Mouse (Mus musculus) lung, embryonic 16.5 days (tissue): ENCODE data around the gene Arid1b. TPM values are rescaled to one million over a fixed set of nuclear protein-coding genes. Genes with fewer than 3 reads are reported as not detected.
A peak's percentile ranks its signal among the peaks of the same experiment; 100 is the strongest.

ENCODE experiments used
- ATAC-seq: fragments of 200-750 bp; cut with Nextera tagmentation; 2 replicates; pipeline ENCODE4 v1.8.0; 2017; ENCODE audit warnings: low read depth, mild to moderate bottlenecking, moderate library complexity
- H3K27ac ChIP-seq: fragments of 300-500 bp; sonication (generic); 2 replicates; pipeline ENCODE4 v1.5.1; 2014; ENCODE audit warnings: mild to moderate bottlenecking, control low read depth, low read length
- H3K27me3 ChIP-seq: fragments of 300-500 bp; sonication (generic); 2 replicates; pipeline ENCODE4 v1.6.1; 2014; ENCODE audit warnings: low read depth, low read length, mixed read lengths; ENCODE audit not compliant: control insufficient read depth, insufficient read depth
- H3K36me3 ChIP-seq: fragments of 300-500 bp; sonication (generic); 2 replicates; pipeline ENCODE4 v1.6.1; 2014; ENCODE audit warnings: low read length; ENCODE audit not compliant: control insufficient read depth, insufficient read depth
- H3K4me1 ChIP-seq: fragments of 300-500 bp; sonication (generic); replicated peaks from 2 replicates; pipeline ENCODE4 v1.6.1; 2014; ENCODE audit warnings: low read length, mixed read lengths; ENCODE audit not compliant: control insufficient read depth, insufficient read depth
- H3K4me2 ChIP-seq: fragments of 300-500 bp; sonication (generic); 2 replicates; pipeline ENCODE4 v1.6.1; 2014; ENCODE audit warnings: low read depth, low read length, control low read depth
- H3K4me3 ChIP-seq: fragments of 300-500 bp; sonication (generic); 2 replicates; pipeline ENCODE4 v1.5.1; 2014; ENCODE audit warnings: mild to moderate bottlenecking, low read length, control low read depth
- H3K9ac ChIP-seq: fragments of 300-500 bp; sonication (generic); 2 replicates; pipeline ENCODE4 v1.6.1; 2014; ENCODE audit warnings: low read length, control low read depth
- H3K9me3 ChIP-seq: fragments of 300-500 bp; sonication (generic); 2 replicates; pipeline ENCODE4 v1.6.1; 2016; ENCODE audit warnings: low read length; ENCODE audit not compliant: control insufficient read depth
- WGBS: fragments of 180-500 bp; shearing (Covaris S2); extraction: QIAGEN DNeasy Blood & Tissue Kit; methylation state at CpG from one replicate; pipeline ENCODE4 v1.1.7; 2014; 5-methylcytosine and 5-hydroxymethylcytosine counted together
- polyA plus RNA-seq: library from polyadenylated mRNA; unstranded; fragments of >200 nt; fragmentation: Nextera tagmentation; extraction: Ambion mirVana; gene quantifications from 2 replicates; pipeline ENCODE4 v1.2.1, GENCODE M21; 2015

Arid1b gene
- polyA plus RNA-seq, 1 experiment from 2014 or later = 10.2 TPM

- Histone ChIP-seq H3K9me3 (no peaks in the 10 kb centered on the region), H3K36me3 (no peaks in the 10 kb centered on the region; the same call in 1 of the 2 replicates), H3K4me1 (peaks cover 51% of the 10 kb centered on the region), H3K4me2 (no peak overlapping the region), H3K27ac (no peak overlapping the region), H3K4me3 (no peak overlapping the region), H3K27me3 (no peaks in the 10 kb centered on the region), H3K9ac (no peak overlapping the region)
- no peak for ATAC-seq
- WGBS = 73% methylated on average over 8 of the region's 8 CpGs
Observed at GRCm38 (mm10) chr17:5101157-5101556, 107.0 kb downstream of the Arid1b start.

GRCm38 (mm10) chr17:5101887-5102286 is 107.8 kb downstream of the Arid1b start:
- Histone ChIP-seq H3K36me3 (no peaks in the 10 kb centered on the region; the same call in 1 of the 2 replicates), H3K9me3 (no peaks in the 10 kb centered on the region), H3K27me3 (no peaks in the 10 kb centered on the region), H3K4me3 (no peak overlapping the region), H3K27ac (peak overlapping the region; percentile 43), H3K4me2 (no peak overlapping the region), H3K4me1 (peaks cover 57% of the 10 kb centered on the region), H3K9ac (no peak overlapping the region)
- ATAC-seq = peak; percentile 78
- 31% methylated on average over 2 of the region's 2 CpGs for WGBS

- H3K4me3 ChIP-seq = no peak overlapping the region
- no peak overlapping the region for H3K9ac ChIP-seq
- no peaks in the 10 kb centered on the region for H3K27me3 ChIP-seq
- no peak overlapping the region for H3K27ac ChIP-seq
- ATAC-seq = no peak
- H3K9me3 ChIP-seq = no peaks in the 10 kb centered on the region
- 60% methylated on average over 6 of the region's 6 CpGs for WGBS
- no peak overlapping the region for H3K4me2 ChIP-seq
- peaks cover 55% of the 10 kb centered on the region for H3K4me1 ChIP-seq
- no peaks in the 10 kb centered on the region; the same call in 1 of the 2 replicates for H3K36me3 ChIP-seq
Observed at GRCm38 (mm10) chr17:5105746-5106145, 111.6 kb downstream of the Arid1b start.

GRCm38 (mm10) chr17:5106263-5107195 is 112.4 kb downstream of the Arid1b start:
- no peak overlapping the region for H3K4me2 ChIP-seq
- 0 out of 2 replicates have a peak overlapping the region, but pooled peaks have one; percentile 1 for H3K27ac ChIP-seq
- ATAC-seq = 0 out of 2 replicates have a peak, but pooled peaks have one; percentile 15
- H3K27me3 ChIP-seq = no peaks in the 10 kb centered on the region
- H3K4me3 ChIP-seq = no peak overlapping the region
- H3K4me1 ChIP-seq = peaks cover 51% of the 10 kb centered on the region
- H3K36me3 ChIP-seq = no peaks in the 10 kb centered on the region
- 65% methylated on average over 11 of the region's 11 CpGs for WGBS
- no peaks in the 10 kb centered on the region for H3K9me3 ChIP-seq
- H3K9ac ChIP-seq = no peak overlapping the region

GRCm38 (mm10) chr17:5107501-5107900 is 113.4 kb downstream of the Arid1b start:
- no peaks in the 10 kb centered on the region for H3K36me3 ChIP-seq
- no peak overlapping the region for H3K4me3 ChIP-seq
- H3K27me3 ChIP-seq = no peaks in the 10 kb centered on the region
- no peak for ATAC-seq
- no peak overlapping the region for H3K9ac ChIP-seq
- no peak overlapping the region for H3K27ac ChIP-seq
- H3K4me2 ChIP-seq = no peak overlapping the region
- 82% methylated on average over 4 of the region's 4 CpGs for whole genome bisulfite sequencing
- H3K4me1 ChIP-seq = peaks cover 42% of the 10 kb centered on the region
- no peaks in the 10 kb centered on the region for H3K9me3 ChIP-seq

- Histone ChIP-seq H3K4me2 (no peak overlapping the region), H3K27ac (no peak overlapping the region), H3K4me1 (peaks cover 39% of the 10 kb centered on the region), H3K36me3 (no peaks in the 10 kb centered on the region), H3K9ac (no peak overlapping the region), H3K9me3 (no peaks in the 10 kb centered on the region), H3K4me3 (no peak overlapping the region), H3K27me3 (no peaks in the 10 kb centered on the region)
- 77% methylated on average over 1 of the region's 1 CpGs for WGBS
- no peak for ATAC-seq
Observed at GRCm38 (mm10) chr17:5108022-5108421, 113.9 kb downstream of the Arid1b start.

- WGBS = 38% methylated on average over 2 of the region's 2 CpGs
- Histone ChIP-seq H3K9ac (no peak overlapping the region), H3K4me3 (no peak overlapping the region), H3K27ac (no peak overlapping the region), H3K27me3 (no peaks in the 10 kb centered on the region), H3K4me2 (no peak overlapping the region), H3K9me3 (no peaks in the 10 kb centered on the region), H3K36me3 (no peaks in the 10 kb centered on the region), H3K4me1 (peaks cover 39% of the 10 kb centered on the region)
- ATAC-seq = peak; percentile 44; the same call in 1 of the 2 replicates
Observed at GRCm38 (mm10) chr17:5108546-5109142, 114.5 kb downstream of the Arid1b start.

GRCm38 (mm10) chr17:5109343-5109742 is 115.2 kb downstream of the Arid1b start:
- peaks cover 39% of the 10 kb centered on the region for H3K4me1 ChIP-seq
- no peak for ATAC-seq

GRCm38 (mm10) chr17:5110159-5110558 is 116.0 kb downstream of the Arid1b start:
- ATAC-seq = no peak
- no peaks in the 10 kb centered on the region for H3K27me3 ChIP-seq
- no peak overlapping the region for H3K4me2 ChIP-seq
- H3K4me1 ChIP-seq = peaks cover 34% of the 10 kb centered on the region
- WGBS = 66% methylated on average over 4 of the region's 4 CpGs
- no peak overlapping the region for H3K4me3 ChIP-seq
- no peaks in the 10 kb centered on the region for H3K9me3 ChIP-seq
- no peak overlapping the region for H3K9ac ChIP-seq
- H3K36me3 ChIP-seq = no peaks in the 10 kb centered on the region
- no peak overlapping the region for H3K27ac ChIP-seq

More at GRCm38 (mm10) chr17:5109343-5109742, 115.2 kb downstream of the Arid1b start:
- Histone ChIP-seq H3K4me3 (no peak overlapping the region), H3K36me3 (no peaks in the 10 kb centered on the region), H3K27me3 (no peaks in the 10 kb centered on the region), H3K9ac (no peak overlapping the region), H3K4me2 (no peak overlapping the region), H3K9me3 (no peaks in the 10 kb centered on the region), H3K27ac (no peak overlapping the region)
- WGBS = 60% methylated on average over 8 of the region's 8 CpGs
